Mouse (Mus musculus) brain, adult 2 months (tissue): ENCODE measurements at regions not wholly inside any gene's neighbourhood (a gene's known extent, or its start where the extent isn't known, plus 50 kb on each side); places are given as distances from the start of the nearest gene placed in this dataset.

ENCODE experiments used
- DNase-seq: peaks from one replicate; pipeline ENCODE4 v3.0.0; 2011; ENCODE audit warnings: low read depth, low spot score

GRCm38 (mm10) chr7:71289702-71290101 is 61.6 kb downstream of the Gm10295 start:
- DNase-seq: no peak

DNA sequence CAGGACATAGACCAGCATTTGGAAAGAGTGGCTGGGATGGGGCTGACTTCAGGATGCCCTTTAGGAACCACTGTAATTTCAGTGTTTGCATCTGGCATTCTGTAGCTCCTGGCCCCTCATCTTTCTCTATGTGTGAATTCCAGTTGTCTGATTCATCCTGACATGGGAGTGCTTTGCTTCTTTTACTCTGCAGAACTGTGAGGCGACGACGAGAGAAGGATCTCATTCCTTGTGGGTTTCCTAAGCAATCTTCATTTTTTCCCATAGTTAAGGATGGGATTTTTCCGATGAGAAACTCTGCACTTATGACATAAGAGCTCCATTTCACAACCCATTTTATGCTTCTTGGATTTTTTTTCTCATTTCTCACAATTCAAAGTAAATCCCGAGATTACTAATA is 62.0 kb downstream of the Gm10295 start:
- no peak for DNase-seq

DNA sequence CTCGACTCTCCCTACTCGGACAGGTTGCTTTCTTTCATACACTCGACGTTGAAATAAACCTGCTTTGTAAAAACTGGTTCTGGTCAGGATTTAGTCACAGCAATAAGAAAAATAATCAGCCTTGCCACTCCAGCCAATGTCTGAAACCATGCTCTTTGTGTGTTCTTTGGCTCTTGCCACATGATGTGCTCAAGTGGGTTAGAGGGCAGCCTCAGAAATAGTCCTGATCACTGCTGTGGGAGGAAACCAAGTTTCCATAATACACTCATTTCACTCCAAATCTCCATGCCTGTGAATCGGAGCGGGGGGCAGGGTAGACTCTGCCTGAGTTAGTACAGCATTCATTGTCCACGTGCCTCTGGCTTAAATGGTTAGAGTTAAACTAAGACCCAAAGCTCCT is 63.8 kb downstream of the Gm10295 start:
- DNase-seq: no peak

GRCm38 (mm10) chr7:71284246-71284645 is 67.0 kb downstream of the Gm10295 start:
- DNase-seq: no peak

DNA sequence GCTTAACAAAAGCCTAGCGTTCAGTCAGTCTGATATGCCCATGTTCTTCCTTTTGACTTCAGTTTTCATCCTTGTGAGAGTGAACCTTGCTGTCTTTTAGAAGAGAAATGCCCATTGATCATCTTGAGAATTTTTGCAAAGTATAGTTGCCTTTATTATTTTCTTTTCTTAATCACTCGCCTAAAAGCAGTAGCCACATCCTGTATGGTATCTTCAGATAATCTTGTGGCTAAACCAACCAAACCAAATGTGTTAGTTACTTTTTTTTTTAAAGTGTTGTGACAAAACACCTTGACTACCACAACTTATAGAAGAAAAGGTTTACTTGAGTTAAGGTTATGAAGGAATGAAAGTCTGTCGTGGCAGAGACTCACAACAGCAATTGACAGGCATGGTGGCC is 67.9 kb downstream of the Gm10295 start:
- no peak for DNase-seq

DNA sequence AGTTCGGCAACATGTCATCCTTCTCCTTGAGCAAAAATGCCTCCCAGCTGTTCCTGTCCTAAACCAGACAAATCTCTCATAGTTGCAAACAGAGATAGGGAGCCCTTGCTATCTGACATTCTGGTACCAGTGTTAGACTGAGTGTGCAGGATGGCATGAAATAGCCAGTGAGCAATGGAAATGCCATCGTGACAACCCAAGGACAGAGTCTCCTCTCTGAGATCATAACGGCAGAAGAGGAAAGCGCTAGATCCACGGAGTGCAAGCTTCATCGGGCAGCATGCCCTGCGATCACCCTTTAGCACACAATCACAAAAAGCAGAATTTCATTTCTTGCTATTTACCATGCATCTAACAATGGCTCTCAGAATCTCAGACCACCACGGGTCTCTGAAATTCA is 85.2 kb downstream of the Gm10295 start:
- DNase-seq: no peak

DNA sequence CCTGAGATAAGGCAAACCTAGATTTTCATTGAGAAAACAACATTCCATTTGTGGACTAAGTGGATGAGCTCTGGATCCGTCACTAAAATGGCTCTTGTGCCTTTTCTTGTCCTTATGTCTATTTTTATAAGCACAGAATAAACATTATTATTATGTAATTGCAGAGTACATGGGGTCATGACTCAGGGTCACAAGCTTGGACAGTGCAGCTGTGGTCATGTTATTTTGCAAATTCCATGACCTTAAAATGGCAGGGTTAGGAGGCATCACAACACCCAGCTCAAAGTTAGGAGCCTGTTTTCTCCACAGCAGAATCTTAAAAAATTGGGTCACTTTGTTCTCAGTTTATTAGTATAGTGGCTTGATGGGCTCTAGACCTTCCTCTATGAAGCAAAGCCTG is 87.2 kb downstream of the Gm10295 start:
- peak; percentile 2 for DNase-seq

DNA sequence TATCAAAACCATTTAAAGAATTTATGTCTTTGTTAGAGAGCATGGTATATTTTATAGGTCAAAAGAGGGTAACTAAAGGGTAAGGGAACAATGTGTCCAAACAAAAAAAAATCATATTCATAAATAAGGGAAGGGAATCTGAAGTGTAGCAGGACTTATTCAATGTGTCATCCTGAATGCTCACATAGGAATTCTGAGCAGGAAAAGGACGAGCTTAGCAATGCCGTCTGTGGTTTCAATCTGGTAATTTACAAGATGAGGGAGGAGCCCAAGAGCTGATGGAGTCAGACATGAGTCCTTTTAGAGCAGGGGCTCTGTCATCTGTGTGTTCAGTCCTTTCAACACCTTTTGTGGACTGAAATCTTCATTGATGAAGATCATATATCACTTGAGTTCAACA is 101.6 kb downstream of the Gm10295 start:
- DNase-seq: no peak

GRCm38 (mm10) chr7:71249216-71249615 is 102.1 kb downstream of the Gm10295 start:
- DNase-seq: no peak

GRCm38 (mm10) chr7:71247922-71248321 is 103.4 kb downstream of the Gm10295 start:
- no peak for DNase-seq

DNA sequence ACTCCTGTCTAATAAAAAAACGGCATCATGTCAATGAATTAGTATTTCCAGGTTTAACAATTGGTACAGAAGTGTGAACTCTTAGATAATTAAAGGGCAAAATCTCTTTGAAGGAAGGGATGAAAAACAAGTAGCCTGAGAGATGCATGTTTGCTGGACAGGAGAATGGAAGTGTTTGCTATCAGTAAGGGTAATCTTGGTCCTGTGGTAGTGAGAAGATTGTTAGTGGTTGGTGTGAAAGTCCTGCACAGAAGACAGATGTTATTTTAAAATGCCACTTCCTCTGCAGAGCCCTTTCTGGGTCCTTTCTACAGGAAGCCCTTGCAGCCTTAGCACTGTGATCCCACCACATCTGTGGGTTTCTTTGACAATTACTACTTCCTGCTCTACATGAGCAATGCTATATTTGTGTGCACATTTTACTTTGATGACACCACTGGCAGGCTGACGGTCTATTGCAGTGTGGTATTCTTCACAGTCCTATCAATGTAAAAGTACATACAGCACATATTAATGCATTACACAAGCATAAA is 108.8 kb downstream of the Gm10295 start:
- no peak for DNase-seq

GRCm38 (mm10) chr7:71239207-71239606 is 112.1 kb downstream of the Gm10295 start:
- DNase-seq: no peak

DNA sequence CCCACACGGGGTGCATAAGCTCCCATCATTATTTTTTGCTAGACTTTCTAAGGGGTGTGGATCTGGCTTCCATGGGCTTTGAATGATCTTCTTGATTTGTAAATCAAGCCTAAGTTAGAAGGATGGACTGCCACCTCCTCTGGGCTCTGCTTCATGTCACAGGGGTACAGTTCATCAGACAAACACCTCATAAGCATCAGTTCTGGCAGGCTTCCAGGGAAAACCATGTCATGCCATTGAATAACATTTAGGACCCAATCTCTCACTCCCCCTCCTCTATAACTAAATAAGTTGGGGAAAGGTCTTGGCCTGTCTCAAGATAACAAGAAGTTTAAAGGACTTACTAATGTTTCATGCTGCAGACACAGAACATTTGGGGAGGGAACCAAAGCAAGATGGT is 115.0 kb downstream of the Gm10295 start:
- no peak for DNase-seq

GRCm38 (mm10) chr7:71234176-71234769 is 117.0 kb downstream of the Gm10295 start:
- no peak for DNase-seq

DNA sequence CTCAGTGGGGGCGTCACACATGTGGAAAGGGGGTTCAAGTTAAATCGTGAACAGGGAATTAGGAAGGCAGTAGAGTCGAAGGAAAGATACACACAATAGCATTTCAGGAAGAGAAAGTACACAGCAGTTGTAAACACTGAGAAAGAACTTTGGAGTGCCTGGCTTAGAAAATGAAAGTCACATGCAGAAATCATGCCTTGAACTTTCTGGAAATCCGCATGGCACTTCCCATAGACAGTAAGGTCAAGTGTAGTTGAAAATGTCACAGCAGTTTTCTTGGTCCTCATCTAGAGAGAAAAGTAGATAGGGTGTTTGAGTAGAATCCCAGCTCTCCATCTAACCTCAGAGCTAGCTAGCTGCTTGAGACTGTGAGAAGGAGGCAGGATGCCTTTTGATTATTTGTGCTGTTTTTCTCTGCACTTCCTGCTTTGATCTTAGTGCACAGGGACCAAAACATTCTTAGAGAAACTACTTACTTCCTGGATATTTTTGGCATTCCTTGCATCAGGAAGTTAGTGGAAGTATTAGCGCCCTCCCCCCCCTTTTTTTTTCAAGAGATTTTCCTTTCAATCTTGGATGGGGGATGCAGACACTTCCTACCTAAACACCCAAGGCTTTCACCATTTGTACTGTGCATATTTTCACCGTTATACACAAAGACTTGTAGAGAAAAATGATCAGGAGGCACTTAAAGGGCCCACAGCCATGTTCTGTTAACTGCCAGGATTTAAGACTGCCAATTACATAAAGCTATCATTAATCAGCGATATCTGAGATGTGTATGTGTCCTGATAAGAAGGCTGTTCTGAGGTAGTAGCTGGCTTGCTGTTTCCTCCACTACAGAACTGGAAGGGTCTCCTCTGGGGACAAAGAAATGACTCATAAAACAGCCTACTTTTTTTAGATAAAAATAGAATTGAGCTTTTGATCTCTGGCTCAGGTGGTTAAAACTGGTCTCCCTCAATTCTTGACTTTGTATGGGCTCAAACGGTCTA is 118.2 kb downstream of the Gm10295 start:
- no peak for DNase-seq

DNA sequence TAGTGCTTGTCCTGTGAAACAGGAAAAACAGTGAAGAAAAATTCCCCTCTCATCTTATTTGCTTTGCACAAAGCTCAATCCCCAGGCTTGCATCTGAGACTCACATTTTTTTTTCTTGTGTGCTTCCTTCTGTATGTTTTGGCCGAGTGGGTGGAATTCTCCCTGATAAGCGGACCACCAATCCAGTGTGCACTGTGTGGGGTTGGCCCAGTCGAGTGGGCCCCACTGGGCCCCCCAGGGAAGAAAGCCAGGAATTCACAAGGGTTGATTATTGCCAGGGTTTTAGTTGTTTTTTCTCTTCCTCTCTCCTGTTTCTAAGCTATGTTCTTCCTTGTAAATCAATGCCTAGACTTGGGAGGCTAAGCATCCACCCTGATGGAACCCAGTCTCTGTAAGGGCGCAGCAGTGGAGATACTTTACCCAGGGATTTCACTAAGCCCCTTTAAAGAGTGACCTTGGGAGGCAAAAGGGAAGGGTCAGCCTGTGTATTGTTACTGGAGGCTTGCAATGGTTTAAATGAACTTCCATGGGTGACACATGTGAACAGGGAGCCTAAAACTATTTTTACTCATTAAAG is 120.3 kb downstream of the Gm10295 start:
- DNase-seq: no peak

DNA sequence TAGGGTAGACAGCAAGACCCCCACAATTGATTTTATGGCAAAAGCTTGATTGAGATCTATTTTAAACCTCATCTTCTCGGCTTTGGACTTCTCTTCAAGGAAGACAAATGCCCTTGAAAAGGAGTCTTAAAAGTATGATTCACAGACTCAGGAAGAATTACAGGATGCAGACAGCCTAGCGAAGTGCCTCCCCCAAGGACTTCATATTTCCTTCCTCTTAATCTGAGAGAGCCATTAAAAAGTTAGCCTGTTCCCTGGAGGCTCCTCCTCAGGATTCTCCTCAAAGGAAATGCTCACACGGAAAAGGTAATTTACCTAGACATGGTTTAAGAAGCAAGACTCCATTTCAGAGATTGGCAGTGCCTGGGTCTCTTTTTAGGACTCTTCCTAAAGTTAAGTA is 122.1 kb downstream of the Gm10295 start:
- no peak for DNase-seq

DNA sequence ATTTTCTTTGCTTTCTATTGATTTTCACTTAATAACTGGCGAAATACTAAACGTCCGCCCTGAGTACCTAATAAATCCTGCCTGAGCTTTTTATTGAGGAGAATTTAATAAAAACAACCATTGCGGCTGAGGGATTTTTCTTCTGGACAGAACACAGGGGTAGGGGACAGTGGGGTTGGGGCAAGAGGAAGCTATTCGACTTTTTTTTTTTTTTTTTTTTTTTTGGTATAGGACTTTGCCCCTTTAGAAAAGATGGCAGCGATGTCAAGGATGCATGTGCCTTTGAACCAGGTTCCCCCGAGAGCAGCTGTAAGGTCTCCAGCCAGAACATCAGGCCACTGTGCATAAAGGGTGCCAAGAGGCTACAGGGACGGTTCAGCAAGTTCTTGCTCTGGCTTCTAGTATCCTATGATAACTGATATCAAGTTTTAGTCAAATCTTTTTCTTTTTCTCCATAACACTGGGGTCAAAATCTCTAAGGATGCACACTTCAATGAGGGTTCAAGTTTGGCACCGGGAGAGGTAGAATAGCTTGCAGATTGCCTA is 126.9 kb downstream of the Gm10295 start:
- no peak for DNase-seq

DNA sequence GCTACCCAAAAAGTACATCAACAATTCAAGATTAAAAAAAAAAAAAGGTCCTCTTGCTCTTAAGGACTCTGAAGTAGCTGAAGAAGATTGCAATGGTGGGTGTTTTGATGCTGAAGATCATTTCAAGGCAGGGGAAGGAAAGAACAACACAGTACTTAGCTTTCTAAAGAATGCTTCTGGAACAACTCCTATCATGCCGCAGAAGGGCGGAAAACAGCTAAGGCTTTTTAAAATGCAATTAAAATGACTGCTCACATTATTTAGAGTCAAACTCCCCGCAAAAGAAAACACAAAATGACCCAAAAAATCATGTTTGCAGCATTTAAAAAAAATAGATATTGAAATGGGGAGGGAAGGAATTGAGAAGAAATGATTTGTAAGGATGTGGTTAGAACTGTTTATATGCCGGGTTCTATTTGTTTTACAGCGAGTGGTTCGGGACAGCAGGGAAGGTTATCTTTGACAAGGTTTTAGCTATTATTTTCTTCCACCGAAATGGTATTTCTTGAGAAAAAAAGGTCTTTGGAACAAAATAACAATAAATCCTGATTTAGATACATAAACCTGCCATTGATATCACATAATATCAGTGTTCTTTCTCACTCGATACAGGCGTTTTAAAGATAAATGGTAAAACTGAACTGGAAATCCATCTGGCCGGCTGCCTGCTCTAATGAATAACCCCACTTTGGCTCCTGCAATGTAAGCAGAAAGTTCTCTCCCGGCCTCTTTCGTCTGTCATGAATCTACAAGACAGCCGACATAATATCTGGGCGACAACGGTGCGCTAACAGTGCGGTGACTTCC is 127.6 kb downstream of the Gm10295 start:
- no peak for DNase-seq

DNA sequence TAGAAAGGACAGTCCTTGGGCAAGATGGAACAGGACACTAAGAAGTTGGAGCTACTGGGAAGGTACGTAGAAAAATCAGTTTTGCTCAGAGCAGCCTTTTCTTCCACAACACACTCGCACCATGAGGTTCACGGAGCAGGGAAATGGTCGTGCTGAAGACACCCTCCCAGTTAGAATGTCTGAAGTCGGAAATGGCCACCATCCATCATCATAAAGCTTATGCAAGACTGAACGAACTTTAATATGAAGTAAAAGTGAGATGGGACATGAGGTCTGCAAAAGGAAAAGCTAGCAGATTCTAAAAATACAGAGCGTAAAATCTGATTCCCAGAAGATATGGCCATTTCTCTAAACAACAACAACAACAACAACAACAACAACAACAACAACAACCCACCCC is 133.9 kb downstream of the Gm10295 start:
- DNase-seq: no peak

DNA sequence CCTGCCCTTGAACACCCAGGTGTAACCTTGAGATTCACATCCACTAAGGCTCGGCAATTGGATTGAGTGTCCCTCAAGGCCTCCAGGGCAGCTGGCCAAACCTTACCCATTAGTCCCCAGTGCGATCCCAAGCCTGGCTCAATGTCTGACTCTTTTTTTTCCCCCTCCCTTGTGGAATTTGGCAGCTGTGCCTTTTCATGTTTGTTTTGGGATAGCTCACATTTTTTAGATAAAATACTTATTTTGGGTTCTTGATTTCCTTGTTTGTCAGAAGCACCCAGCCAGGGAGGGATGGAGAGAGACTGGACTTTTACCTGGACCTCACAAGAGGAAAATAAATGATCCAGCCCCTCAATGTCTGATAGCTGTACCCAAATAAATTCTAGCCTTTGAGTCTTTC is 134.5 kb downstream of the Gm10295 start:
- no peak for DNase-seq
